Mouse (Mus musculus) heart, embryonic 13.5 days (tissue): ENCODE data around the gene Fam169a. TPM values are rescaled to one million over a fixed set of nuclear protein-coding genes. Genes with fewer than 3 reads are reported as not detected.
"Not testable (repeated sequence)": the region's sequence is repeated elsewhere in the genome, so short reads cannot be mapped to it uniquely, and the experiment has no call there.

Source experiments
- ATAC-seq: fragments of 200-750 bp; cut with Nextera tagmentation; 2 replicates; pipeline ENCODE4 v1.8.0; 2017; ENCODE audit warnings: moderate TSS enrichment; ENCODE audit not compliant: insufficient number of reproducible peaks, low FRiP score, low TSS enrichment; ENCODE audit errors: extremely low read depth
- H3K27ac ChIP-seq: fragments of 300-500 bp; sonication (generic); replicated peaks from 2 replicates; pipeline ENCODE4 v1.5.1; 2015; ENCODE audit warnings: moderate library complexity, mild to moderate bottlenecking, inconsistent platforms
- H3K27me3 ChIP-seq: fragments of 300-500 bp; sonication (generic); replicated peaks from 2 replicates; pipeline ENCODE4 v1.6.1; 2015; ENCODE audit warnings: mild to moderate bottlenecking, inconsistent platforms
- H3K36me3 ChIP-seq: fragments of 300-500 bp; sonication (generic); 2 replicates; pipeline ENCODE4 v1.6.1; 2015; ENCODE audit warnings: mild to moderate bottlenecking, inconsistent platforms
- H3K4me1 ChIP-seq: fragments of 300-500 bp; sonication (generic); 2 replicates; pipeline ENCODE4 v1.6.1; 2015; ENCODE audit warnings: inconsistent platforms
- H3K4me2 ChIP-seq: fragments of 300-500 bp; sonication (generic); 2 replicates; pipeline ENCODE4 v1.6.1; 2015; ENCODE audit warnings: inconsistent platforms, mild to moderate bottlenecking, moderate library complexity
- H3K4me3 ChIP-seq: fragments of 300-500 bp; sonication (generic); 2 replicates; pipeline ENCODE4 v1.5.1; 2015; ENCODE audit warnings: moderate library complexity, mild to moderate bottlenecking, inconsistent platforms
- H3K9ac ChIP-seq: fragments of 300-500 bp; sonication (generic); 2 replicates; pipeline ENCODE4 v1.6.1; 2015; ENCODE audit warnings: inconsistent platforms, mild to moderate bottlenecking, moderate library complexity
- H3K9me3 ChIP-seq: fragments of 300-500 bp; sonication (generic); 2 replicates; pipeline ENCODE4 v1.6.1; 2016; ENCODE audit warnings: inconsistent platforms
- WGBS: fragments of 180-500 bp; shearing (Covaris S2); methylation state at CpG from one replicate; pipeline ENCODE4 v1.1.7; 2015; ENCODE audit warnings: mixed read lengths; 5-methylcytosine and 5-hydroxymethylcytosine counted together
- polyA plus RNA-seq: library from polyadenylated mRNA; unstranded; fragments of >200 nt; fragmentation: Nextera tagmentation; extraction: Ambion mirVana; gene quantifications from 2 replicates; pipeline ENCODE4 v1.2.1, GENCODE M21; 2015

The Fam169a gene
- polyA plus RNA-seq, 1 experiment from 2014 or later: 5.1 TPM

DNA sequence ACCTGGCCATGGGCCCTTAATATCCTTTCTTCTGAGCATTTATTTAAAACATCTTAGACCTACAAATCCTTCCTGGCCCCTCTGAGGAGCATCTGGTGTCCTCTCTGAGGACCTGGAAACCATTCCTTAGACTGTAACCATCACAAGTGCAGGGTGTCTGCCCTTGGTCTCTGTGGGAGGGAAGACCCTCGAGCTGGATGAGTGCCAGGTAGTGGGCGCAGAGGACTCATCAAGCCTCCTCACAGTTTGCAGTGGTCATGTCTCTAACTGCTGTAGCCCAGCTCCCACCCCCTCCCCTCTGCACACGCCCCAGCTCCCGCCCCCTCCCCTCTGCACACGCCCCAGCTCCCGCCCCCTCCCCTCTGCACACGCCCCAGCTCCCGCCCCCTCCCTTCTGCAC lies 6.8 kb upstream of the Fam169a start:
- H3K27ac ChIP-seq: no peak overlapping the region
- ATAC-seq: no peak
- no peaks in the 10 kb centered on the region for H3K27me3 ChIP-seq
- H3K4me2 ChIP-seq: peak overlapping the region; percentile 24; the same call in 1 of the 2 replicates
- peaks cover 11% of the 10 kb centered on the region for H3K4me1 ChIP-seq
- no peak overlapping the region for H3K4me3 ChIP-seq
- no peaks in the 10 kb centered on the region for H3K36me3 ChIP-seq
- H3K9ac ChIP-seq: no peak overlapping the region
- 59% methylated on average over 4 of the region's 8 CpGs for WGBS
- no peaks in the 10 kb centered on the region for H3K9me3 ChIP-seq

DNA sequence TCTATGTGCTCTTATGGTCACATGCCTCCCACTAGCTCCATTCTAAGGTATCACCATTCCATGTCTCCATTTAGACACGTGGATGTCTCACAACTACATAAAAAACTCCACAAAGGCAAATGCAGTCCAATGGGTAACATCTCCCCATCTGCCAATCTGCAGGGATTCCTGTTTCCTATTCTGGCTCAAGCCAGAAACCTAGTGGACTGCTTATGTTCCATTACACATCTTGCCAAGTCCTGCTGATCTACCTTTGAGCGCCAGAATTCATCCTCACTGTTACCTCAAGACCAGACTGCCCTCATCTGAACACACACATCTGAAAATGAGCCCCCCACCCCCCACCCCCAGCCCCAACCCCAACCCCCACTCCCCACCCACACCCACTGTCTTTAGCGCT lies 4.9 kb upstream of the Fam169a start:
- Histone ChIP-seq H3K4me1 (peaks cover 11% of the 10 kb centered on the region), H3K4me3 (no peak overlapping the region), H3K27me3 (0 out of 2 replicates have a peak, but pooled peaks cover 5% of the 10 kb centered on the region), H3K9me3 (no peaks in the 10 kb centered on the region), H3K4me2 (no peak overlapping the region), H3K27ac (no peak overlapping the region), H3K36me3 (no peaks in the 10 kb centered on the region), H3K9ac (no peak overlapping the region)
- WGBS: 94% methylated on average over 3 of the region's 3 CpGs
- ATAC-seq: no peak

DNA sequence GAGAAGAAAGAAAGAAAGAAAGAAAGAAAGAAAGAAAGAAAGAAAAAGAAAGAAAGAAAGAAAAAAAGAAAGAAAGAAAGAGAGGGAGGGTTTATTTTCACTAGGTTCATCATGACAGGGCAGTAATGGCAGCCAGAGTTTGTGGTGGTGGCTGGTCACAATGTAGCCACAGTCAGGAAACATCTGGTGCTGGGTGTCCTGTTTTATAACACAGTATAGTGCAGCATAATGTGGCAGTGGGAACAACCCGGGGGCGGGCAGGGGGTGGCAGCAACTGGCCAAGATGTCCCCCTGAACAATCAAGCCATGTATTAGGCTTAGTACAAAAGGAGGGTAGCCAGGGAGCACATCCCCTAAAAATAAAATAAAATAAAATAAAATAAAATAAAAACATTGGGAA lies 3.7 kb upstream of the Fam169a start:
- no peak for ATAC-seq
- no peak overlapping the region for H3K4me3 ChIP-seq
- no peaks in the 10 kb centered on the region for H3K9me3 ChIP-seq
- no peak overlapping the region for H3K27ac ChIP-seq
- 78% methylated on average over 2 of the region's 2 CpGs for WGBS
- H3K27me3 ChIP-seq: 0 out of 2 replicates have a peak, but pooled peaks cover 8% of the 10 kb centered on the region
- H3K9ac ChIP-seq: no peak overlapping the region
- H3K4me2 ChIP-seq: no peak overlapping the region
- H3K4me1 ChIP-seq: peaks cover 19% of the 10 kb centered on the region
- no peaks in the 10 kb centered on the region for H3K36me3 ChIP-seq

DNA sequence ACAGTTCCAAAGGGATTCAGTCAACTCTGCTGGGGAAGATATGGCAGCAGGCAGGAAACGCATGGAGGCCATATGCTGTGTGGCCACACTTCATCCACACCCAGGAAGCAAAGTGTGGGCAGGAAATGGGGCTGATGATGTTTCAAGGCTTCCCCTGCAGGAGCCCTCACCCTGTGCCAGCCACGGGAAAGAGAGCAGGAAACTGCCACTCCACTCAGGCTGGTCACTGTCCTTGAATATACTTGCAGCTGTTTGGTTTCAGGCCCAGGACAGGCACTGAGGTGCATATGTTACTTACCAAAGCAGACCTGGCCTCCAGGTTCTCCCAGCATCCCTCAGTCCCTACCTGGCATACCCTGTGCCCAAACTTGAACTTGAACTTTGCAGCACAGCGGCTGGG lies 2.7 kb upstream of the Fam169a start:
- Histone ChIP-seq H3K4me2 (peak overlapping the region; percentile 28), H3K27ac (no peak overlapping the region), H3K4me1 (peaks cover 19% of the 10 kb centered on the region), H3K4me3 (no peak overlapping the region), H3K9me3 (no peaks in the 10 kb centered on the region), H3K36me3 (no peaks in the 10 kb centered on the region), H3K9ac (no peak overlapping the region), H3K27me3 (0 out of 2 replicates have a peak, but pooled peaks cover 8% of the 10 kb centered on the region)
- 42% methylated on average over 3 of the region's 3 CpGs for WGBS
- no peak for ATAC-seq

DNA sequence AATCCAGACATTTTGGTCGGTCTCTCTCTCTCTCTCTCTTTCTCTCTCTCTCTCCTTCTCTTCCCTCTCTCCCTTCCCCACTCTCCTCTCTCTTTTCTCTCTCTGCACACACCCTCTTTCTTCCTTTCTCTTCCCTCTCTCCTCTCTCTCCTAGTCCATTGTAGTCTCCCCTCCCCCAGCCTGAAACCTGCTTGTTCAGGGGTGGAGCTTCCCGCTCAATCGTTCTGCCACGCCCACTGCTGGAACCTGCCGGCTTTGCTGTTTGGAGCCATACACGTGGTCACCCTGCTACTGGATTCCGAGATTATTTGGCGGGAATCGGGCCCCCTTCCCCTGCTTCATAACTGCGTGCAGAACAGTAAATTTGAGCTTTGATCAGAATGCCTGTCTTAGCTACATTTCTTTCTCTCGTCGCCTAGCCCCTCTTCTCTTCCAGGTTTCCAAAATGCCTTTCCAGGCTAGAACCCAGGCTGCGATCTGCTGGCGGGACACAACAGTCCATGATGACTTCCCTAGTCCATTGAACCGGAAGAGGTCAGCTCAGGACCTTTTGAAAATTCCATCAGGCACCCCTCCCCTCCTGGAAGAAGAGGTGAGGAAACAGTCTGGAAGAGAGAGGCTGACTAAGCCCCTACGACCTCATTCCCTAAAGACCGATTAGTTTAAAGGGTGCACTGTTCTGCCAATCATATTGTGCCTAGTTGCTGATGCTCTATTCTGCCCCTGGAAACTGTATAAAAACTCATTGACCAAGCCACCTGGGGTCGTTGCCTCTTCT lies 2.1 kb upstream of the Fam169a start:
- not testable (repeated sequence) for H3K27ac ChIP-seq, ATAC-seq, H3K9ac ChIP-seq, H3K9me3 ChIP-seq, H3K36me3 ChIP-seq, H3K4me3 ChIP-seq
- Histone ChIP-seq H3K27me3 (peaks cover 14% of the 10 kb centered on the region), H3K4me1 (peaks cover 19% of the 10 kb centered on the region), H3K4me2 (peak overlapping the region; percentile 28)
- WGBS: 39% methylated on average over 18 of the region's 18 CpGs

DNA sequence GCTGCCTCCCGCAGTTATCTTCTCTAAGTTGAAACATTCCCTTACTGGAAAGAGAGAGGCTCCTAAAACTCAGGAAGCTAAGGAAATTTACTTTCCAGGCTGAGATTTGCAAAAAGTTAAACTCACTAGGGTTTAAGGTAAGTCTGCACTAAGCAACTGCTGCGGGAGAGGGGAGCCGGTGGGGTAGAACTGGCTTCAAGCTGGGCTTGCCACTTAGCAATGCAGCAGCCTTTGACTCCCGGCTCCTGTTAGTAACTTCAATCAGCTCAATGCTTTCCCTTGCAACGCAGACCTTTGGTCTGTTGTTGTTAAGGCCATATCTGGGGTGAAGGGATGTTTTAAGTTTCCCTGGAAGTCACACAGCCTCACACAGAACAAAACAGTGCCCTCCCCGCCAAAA lies 605 bp downstream of the Fam169a start:
- no peak for ATAC-seq
- Histone ChIP-seq H3K4me2 (peak overlapping the region; percentile 39), H3K4me1 (peaks cover 21% of the 10 kb centered on the region), H3K36me3 (no peaks in the 10 kb centered on the region), H3K27me3 (peaks cover 15% of the 10 kb centered on the region), H3K27ac (no peak overlapping the region), H3K9me3 (no peaks in the 10 kb centered on the region), H3K4me3 (peak overlapping the region; percentile 10; the same call in 1 of the 2 replicates), H3K9ac (no peak overlapping the region)
- WGBS: 16% methylated on average over 6 of the region's 6 CpGs

DNA sequence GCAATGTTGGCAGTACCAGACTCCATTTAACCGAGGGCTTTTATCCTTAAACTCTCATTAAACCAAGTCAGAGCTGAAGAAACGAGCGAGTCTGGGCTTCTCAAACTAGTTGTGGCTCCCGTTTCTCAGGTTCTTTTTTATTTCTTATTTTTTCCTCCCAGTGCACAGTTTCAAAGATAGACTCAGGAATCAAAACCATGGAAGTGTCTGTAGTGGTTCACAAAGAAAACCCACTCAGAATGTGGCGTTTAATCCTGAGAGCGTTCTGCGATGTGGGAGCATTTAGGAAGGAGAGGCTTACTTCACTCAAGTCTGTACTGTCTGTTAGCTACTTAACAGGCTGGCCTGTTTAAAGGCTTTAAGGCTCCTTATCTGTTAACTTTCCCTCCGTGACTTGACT lies 1.1 kb downstream of the Fam169a start:
- H3K27ac ChIP-seq: no peak overlapping the region
- peak overlapping the region; percentile 39 for H3K4me2 ChIP-seq
- 45% methylated on average over 8 of the region's 8 CpGs for WGBS
- H3K4me1 ChIP-seq: peaks cover 26% of the 10 kb centered on the region
- ATAC-seq: no peak
- H3K27me3 ChIP-seq: peaks cover 15% of the 10 kb centered on the region
- no peaks in the 10 kb centered on the region for H3K36me3 ChIP-seq
- H3K4me3 ChIP-seq: 0 out of 2 replicates have a peak overlapping the region, but pooled peaks have one; percentile 10
- H3K9ac ChIP-seq: no peak overlapping the region
- H3K9me3 ChIP-seq: no peaks in the 10 kb centered on the region

DNA sequence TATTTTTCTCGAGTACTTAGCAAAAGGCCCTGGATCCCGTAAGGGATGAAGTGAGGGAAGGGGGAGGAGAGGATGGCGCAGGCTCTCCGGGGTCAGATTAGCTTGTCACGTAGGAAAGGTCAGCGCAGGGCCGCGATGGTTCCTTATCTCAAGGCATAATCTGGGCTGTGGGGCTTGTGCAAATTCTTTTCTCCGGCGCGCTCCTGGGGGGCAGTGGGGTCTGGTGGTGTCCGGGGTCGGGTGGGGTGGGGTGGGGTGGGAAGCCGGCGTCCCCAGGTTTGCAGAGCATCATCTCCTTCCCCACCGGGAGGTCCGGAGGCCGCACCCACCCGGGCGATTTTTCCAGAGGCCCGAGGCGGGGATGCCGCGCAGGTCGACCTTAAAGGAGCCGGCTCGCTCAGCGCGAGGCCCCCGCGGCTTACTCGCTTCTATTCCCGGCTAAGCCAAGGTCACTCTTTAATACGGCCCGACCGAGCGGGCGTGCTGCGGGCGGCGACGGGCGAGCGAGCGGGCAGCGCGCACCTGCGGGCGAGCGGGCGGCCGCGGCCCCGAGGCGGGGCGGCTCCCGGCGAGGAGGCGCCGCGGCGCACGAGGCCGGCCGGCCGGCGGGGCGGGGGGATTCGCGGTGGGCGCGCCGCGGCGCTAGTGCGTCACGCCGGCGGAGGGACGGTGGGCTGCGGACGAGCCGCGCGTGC lies 4.0 kb downstream of the Fam169a start:
- H3K4me1 ChIP-seq: peaks cover 18% of the 10 kb centered on the region
- under 1% methylated on average over 56 of the region's 85 CpGs for WGBS
- ATAC-seq: peak; percentile 72
- H3K27me3 ChIP-seq: peaks cover 15% of the 10 kb centered on the region
- H3K27ac ChIP-seq: peak overlapping the region; percentile 66
- peak overlapping the region; percentile 88 for H3K4me2 ChIP-seq
- H3K9me3 ChIP-seq: no peaks in the 10 kb centered on the region
- peak overlapping the region; percentile 88 for H3K4me3 ChIP-seq
- peak overlapping the region; percentile 90 for H3K9ac ChIP-seq
- H3K36me3 ChIP-seq: no peaks in the 10 kb centered on the region

DNA sequence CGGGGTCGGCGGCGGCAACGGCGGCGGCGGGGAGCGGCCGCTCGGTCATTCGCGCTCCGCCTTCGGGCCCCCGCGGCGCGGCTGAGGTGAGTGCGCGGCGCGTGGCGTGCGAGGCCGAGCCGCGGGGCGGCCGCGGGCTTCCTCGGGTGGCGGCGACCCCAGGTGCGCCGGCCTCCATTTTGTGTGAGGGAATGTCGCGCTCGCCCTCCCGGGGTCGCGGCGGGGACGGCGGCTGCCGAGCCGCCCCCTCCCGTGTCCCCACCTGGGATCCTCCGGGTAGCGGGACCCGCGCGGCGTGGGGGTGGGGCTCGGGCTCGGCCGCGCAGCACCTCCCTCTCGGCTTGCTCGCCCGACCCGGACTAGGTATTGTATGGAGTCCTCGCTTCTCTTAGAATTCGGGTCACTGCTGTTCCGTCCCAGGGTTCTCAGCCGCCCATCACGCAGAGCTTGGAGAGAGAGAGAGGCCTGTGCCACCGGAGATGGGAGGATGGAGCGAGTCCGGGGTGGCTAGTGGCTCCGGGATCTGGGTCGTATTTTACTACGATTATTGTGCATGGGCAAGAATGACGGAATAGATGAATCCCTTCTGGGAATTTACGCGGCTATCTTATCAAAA lies 4.6 kb downstream of the Fam169a start:
- Histone ChIP-seq H3K27me3 (peaks cover 14% of the 10 kb centered on the region), H3K9ac (peak overlapping the region; percentile 90), H3K4me3 (peak overlapping the region; percentile 88), H3K9me3 (no peaks in the 10 kb centered on the region), H3K27ac (peak overlapping the region; percentile 66), H3K36me3 (no peaks in the 10 kb centered on the region), H3K4me2 (peak overlapping the region; percentile 88), H3K4me1 (peaks cover 18% of the 10 kb centered on the region)
- WGBS: under 1% methylated on average over 59 of the region's 76 CpGs
- ATAC-seq: peak; percentile 61; the same call in 1 of the 2 replicates

DNA sequence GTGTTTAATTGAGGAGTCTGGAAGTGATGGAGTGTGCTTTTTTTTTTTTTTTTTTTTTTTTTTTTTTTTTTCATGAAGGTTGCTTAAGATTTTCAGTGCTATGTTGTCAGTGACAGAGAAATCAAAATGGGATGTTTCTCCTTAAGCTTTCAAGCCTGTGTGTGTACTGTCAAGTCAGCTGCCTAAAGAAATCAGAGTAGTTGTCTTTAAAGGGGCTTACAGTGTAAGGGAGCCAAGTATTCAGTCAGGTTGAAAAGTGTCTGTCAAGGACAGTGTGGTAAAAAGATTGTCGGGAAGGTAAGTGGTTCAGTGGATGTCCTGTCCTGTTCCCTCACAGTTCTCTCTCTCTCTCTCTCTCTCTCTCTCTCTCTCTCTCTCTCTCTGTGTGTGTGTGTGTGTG lies 6.4 kb downstream of the Fam169a start:
- Histone ChIP-seq H3K4me2 (no peak overlapping the region), H3K4me3 (no peak overlapping the region), H3K36me3 (no peaks in the 10 kb centered on the region), H3K4me1 (peaks cover 10% of the 10 kb centered on the region; the same call in 1 of the 2 replicates), H3K9ac (no peak overlapping the region), H3K27ac (no peak overlapping the region), H3K27me3 (peaks cover 7% of the 10 kb centered on the region), H3K9me3 (no peaks in the 10 kb centered on the region)
- ATAC-seq: no peak
- WGBS: 33% methylated on average over 1 of the region's 1 CpGs

DNA sequence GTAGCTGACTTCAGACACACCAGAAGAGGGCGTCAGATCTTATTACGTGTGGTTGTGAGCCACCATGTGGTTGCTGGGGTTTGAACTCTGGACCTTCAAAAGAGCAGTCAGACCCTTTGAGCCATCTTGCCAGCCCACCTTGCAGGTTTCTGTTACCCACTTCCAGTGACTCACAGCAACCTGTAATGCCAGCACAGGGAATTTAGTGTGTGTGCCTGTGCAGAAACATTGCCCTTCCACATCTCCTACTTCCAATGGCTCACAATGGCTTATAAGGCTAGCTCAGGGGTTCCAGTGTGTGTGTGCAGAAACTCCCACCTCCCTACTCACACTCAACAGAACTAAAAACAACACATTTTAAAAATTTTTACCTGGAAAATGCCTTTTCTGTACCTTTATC lies 10.5 kb downstream of the Fam169a start:
- no peaks in the 10 kb centered on the region for H3K36me3 ChIP-seq
- H3K4me3 ChIP-seq: no peak overlapping the region
- no peaks in the 10 kb centered on the region for H3K9me3 ChIP-seq
- no peak for ATAC-seq
- H3K27me3 ChIP-seq: no peaks in the 10 kb centered on the region
- 90% methylated on average over 2 of the region's 2 CpGs for WGBS
- no peak overlapping the region for H3K27ac ChIP-seq
- H3K9ac ChIP-seq: no peak overlapping the region
- peaks cover 12% of the 10 kb centered on the region; the same call in 1 of the 2 replicates for H3K4me1 ChIP-seq
- H3K4me2 ChIP-seq: no peak overlapping the region
